Mouse (Mus musculus) CD4-positive helper T cell, adult 2 months (primary cell): ENCODE data around the gene Usp53.

Experiments
- DNase-seq: peaks from one replicate; pipeline ENCODE4 v3.0.0-alpha.2; 2012; ENCODE audit warnings: low read depth, missing footprints, low spot score

Usp53 gene

GRCm38 (mm10) chr3:122887505-122888301, 96.6 kb downstream of the Usp53 start:
- DNase-seq, result no peak
